Mouse (Mus musculus): Measurements from ENCODE around the gene Ikzf3.
A peak's percentile ranks its signal among the peaks of the same experiment; 100 is the strongest.

Ikzf3 gene

DNA sequence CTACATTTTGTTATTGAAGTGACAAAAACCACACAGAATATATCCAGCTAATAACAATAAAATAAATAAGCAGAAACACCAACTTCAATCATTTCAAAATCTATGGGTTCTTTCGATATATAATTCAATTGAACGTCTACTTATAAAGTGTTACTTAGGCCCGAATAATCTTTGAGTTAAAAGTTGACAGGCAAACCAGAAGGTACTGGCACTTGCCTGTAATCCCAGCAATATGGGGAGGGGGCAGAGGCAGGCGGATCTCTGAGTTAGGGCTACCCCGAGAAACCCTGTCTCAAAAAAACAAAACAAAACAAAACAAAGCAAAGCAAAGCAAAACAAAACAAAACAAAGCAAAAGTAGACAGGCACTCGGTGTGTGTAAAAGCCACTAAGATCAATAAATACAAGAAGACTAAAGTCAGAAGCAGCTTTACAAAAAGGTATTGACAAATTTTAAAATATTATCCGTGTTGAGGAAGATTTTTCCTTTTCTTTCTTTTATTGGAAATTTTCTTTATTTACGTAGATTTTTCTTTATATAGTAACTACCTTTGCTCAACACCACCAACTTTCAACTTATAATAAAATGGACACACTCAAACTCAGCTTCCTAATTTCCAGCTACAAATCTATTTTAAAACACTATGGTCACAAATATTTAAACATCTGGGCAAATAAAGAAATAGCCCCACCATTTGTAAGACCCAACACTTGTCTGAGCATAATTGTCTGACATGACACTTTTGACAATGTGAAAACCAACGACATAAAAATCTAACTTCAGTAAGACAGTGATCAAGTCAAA lies 70.0 kb downstream of the Ikzf3 start:
- DNase-seq (ENCODE audit: extremely low read depth, low read depth, low spot score) = no peak

DNA sequence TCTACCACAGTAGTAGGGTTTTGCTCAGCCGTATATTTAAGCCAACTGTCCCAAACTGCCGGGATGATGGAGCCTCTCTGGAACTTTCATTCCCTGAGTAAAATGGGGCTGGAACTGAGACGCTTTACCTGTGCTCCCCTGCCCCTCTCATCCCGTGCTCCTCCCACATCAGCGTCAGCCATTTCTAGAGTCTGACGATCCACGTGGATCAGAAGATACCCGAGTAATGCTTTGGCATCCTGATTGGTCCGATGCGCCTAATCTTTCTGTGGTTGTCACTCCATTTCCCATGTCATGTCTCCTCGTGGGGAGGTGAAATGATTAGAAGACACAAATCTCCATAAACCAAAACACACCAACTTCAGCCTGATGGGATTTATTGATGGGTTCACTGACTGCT lies 70.9 kb downstream of the Ikzf3 start:
- no peak for DNase-seq (ENCODE audit: extremely low read depth, low read depth, low spot score)

DNA sequence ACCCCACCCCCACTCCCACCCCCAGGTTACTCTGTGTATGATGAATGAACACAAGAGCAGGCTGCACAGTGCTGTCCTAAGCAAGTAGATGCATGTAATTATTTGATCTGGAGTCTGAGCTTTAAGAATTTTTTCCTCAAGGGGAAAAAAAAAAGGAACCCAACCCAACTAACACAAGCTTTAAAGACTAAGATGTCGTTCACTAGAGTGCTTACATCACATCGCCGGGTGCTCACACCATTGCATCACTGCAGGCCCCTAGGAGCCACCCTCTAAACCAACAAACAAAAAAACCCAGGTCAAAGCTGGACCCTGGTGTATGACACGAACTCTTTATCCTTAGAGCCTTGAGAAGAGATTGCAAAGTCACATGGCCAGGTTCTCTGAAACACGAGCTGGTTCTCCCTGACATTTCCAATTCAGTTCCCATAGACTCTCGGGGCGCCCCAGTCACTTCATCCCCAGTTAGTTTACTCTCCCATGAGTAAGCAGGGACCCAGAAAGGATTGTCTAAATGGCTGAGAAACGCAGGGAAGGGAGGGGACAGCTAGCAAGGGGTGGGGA lies 71.8 kb downstream of the Ikzf3 start:
- no peak for DNase-seq (ENCODE audit: extremely low read depth, low read depth, low spot score)

DNA sequence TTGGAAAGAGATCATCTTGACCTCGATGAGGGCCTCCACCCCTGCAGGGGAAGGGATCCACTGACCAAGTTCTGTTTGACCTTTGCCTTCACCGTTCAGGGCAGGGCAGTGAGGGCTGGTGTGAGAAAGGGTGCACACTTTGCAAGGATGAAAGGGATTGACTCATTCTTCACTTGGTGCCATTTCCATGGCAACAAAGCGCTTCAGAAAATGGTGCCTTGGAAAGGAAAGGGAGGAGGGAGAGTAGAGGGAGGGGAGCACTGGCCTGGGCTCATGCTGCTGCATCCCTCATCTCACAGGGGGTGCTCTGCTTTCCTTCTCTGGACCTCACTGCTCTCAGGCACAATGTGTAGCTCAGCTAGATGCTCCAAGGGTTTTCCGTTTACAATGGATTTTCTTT lies 73.1 kb downstream of the Ikzf3 start:
- no peak for DNase-seq (ENCODE audit: extremely low read depth, low read depth, low spot score)

DNA sequence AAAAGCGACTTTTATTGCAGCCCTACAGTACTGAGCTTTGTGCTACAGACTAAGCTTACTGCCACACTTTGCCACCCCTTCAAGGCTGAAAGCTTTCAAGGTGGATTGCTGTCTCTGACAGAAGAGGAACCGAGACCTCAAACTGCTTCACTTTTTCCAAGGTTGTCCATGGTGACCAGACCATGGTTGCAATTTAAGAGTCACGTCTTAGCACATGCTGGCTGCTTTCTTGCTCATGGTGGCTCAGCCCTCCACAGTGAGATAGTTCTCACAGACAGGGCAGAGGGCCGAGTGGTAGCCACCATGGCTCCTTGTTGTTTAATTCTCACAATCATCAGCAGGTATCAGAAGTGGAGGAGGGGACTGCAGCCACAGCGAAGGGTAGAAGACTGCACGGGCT lies 75.0 kb downstream of the Ikzf3 start:
- DNase-seq (ENCODE audit: extremely low read depth, low read depth, low spot score) = no peak

GRCm38 (mm10) chr11:98469761-98470714 lies 75.8 kb downstream of the Ikzf3 start:
- DNase-seq (ENCODE audit: extremely low read depth, low read depth, low spot score) = no peak

- no peak for DNase-seq (ENCODE audit: extremely low read depth, low read depth, low spot score)
These were observed 81.3 kb downstream of the Ikzf3 start for GRCm38 (mm10) chr11:98464516-98464915.

GRCm38 (mm10) chr11:98463911-98464310 lies 81.9 kb downstream of the Ikzf3 start:
- no peak for DNase-seq (ENCODE audit: extremely low read depth, low read depth, low spot score)

GRCm38 (mm10) chr11:98462255-98462654 lies 83.6 kb downstream of the Ikzf3 start:
- DNase-seq (ENCODE audit: extremely low read depth, low read depth, low spot score) = no peak

GRCm38 (mm10) chr11:98461109-98461720 lies 84.6 kb downstream of the Ikzf3 start:
- DNase-seq (ENCODE audit: extremely low read depth, low read depth, low spot score) = no peak

DNA sequence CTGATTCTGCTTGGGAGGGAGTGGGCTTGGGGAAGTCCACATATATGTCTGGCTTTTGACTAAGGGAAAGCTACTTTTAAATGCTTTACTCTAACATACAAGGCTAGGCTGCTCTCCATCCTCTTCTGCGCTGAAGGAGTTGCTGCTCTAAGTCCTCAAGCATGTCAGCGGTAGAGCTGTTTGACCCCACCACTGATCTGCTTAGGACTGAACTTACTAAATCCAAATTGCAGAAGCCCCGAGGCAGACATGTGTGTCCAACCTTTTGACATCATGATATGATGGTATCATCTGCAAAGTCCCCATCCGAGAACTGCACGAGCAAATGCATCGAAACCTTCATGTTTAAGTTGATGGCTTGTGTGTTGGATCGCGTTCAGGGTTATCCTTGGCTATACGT lies 86.0 kb downstream of the Ikzf3 start:
- no peak for DNase-seq (ENCODE audit: extremely low read depth, low read depth, low spot score)

GRCm38 (mm10) chr11:98459071-98459741 lies 86.6 kb downstream of the Ikzf3 start:
- DNase-seq (ENCODE audit: extremely low read depth, low read depth, low spot score) = no peak

- DNase-seq (ENCODE audit: extremely low read depth, low read depth, low spot score) = no peak
These were observed 87.5 kb downstream of the Ikzf3 start for GRCm38 (mm10) chr11:98458121-98458990.

- DNase-seq (ENCODE audit: extremely low read depth, low read depth, low spot score) = no peak
These were observed 88.3 kb downstream of the Ikzf3 start for GRCm38 (mm10) chr11:98457367-98458120.

GRCm38 (mm10) chr11:98456945-98457344 lies 88.9 kb downstream of the Ikzf3 start:
- no peak for DNase-seq (ENCODE audit: extremely low read depth, low read depth, low spot score)

GRCm38 (mm10) chr11:98456545-98456944 lies 89.3 kb downstream of the Ikzf3 start:
- no peak for DNase-seq (ENCODE audit: extremely low read depth, low read depth, low spot score)

DNA sequence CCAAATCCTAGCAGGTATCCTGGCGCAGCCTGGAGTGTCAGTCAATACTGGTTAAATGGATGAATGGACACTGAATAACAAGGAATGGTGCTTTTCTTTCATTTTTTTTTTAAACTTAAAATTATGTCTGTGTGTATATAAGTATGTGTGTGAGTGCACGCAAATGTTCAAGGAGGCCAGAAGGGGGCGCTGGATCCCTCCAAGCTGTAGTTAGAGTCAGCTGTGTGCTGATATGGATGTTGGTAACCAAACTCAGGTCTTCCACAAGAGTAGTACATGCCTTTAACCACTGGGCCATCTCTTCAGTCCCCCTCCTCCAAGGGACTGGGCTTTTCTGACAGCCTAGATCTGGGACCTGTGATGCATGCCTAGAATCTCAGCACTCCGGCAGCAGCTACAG lies 90.3 kb downstream of the Ikzf3 start:
- no peak for DNase-seq (ENCODE audit: extremely low read depth, low read depth, low spot score)

DNA sequence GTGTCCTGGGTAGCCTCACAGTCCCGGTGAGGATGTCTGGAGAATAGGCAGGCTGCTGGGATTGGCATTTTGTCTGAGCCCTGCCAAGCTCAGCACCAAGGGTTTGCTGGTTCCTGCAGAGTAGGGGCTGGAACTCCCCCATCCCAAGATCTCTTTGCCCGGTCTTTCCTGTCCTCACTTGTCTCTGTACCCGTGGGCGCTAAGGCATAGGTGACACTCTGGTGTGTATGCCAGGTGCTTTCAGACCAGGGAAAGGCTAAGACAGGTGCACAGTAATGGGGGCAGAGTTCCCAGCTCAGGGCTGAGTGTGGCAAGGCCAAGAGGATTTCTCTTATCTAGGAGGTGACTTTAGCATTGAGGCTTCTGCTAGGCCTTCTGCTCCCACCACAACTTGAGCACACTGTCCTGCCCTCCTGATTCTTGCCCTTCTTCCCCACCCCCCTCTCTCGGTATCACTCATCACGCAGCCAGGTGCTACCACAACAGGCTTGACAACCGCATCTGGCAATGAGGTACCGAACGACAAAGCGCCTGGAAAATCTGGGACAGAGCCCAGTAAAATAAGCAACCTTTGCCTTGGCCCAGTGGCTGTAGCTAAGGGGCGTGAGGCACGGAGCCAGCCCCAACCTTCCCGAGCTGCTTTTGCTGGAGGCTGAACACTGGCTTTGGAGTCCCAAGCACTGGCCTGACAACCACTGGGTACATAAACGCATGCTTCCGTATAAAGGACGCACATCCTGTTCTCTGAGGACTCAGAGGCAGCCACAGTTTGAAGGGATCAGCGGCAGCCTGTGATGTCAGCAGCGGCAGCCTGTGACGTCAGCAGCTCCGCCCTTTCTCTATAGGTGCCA lies 95.7 kb downstream of the Ikzf3 start:
- peak; percentile 83 for DNase-seq (ENCODE audit: extremely low read depth, low read depth, low spot score)

All from fat pad, adult 2 months (tissue).